Mouse (Mus musculus) hindbrain, embryonic 14.5 days (tissue): ENCODE results near the gene Cap2. TPM values are rescaled to one million over a fixed set of nuclear protein-coding genes. Genes with fewer than 3 reads are reported as not detected.

Experiments
- ATAC-seq: fragments of 200-750 bp; cut with Nextera tagmentation; 2 replicates; pipeline ENCODE4 v1.8.0; 2017; ENCODE audit warnings: moderate number of reproducible peaks, mild to moderate bottlenecking, moderate TSS enrichment, moderate library complexity; ENCODE audit not compliant: low FRiP score
- DNase-seq: peaks from one replicate; pipeline ENCODE4 v3.0.0-alpha.2; 2015; ENCODE audit warnings: low spot score
- H3K27ac ChIP-seq: fragments of 300-500 bp; sonication (generic); 2 replicates; pipeline ENCODE4 v1.5.1; 2014; ENCODE audit warnings: mild to moderate bottlenecking, moderate library complexity
- H3K27me3 ChIP-seq: fragments of 300-500 bp; sonication (generic); 2 replicates; pipeline ENCODE4 v1.6.1; 2014; ENCODE audit warnings: mild to moderate bottlenecking, low read length, mixed read lengths; ENCODE audit not compliant: control insufficient read depth, insufficient read depth
- H3K36me3 ChIP-seq: fragments of 300-500 bp; sonication (generic); replicated peaks from 2 replicates; pipeline ENCODE4 v1.6.1; 2014; ENCODE audit not compliant: control insufficient read depth, insufficient read depth
- H3K4me1 ChIP-seq: fragments of 300-500 bp; sonication (generic); replicated peaks from 2 replicates; pipeline ENCODE4 v1.6.1; 2014; ENCODE audit warnings: antibody characterized with exemption, low read length, mixed read lengths; ENCODE audit not compliant: control insufficient read depth, insufficient read depth
- H3K4me2 ChIP-seq: fragments of 300-500 bp; sonication (generic); replicated peaks from 2 replicates; pipeline ENCODE4 v1.6.1; 2014; ENCODE audit warnings: mild to moderate bottlenecking, moderate library complexity
- H3K4me3 ChIP-seq: fragments of 300-500 bp; sonication (generic); replicated peaks from 2 replicates; pipeline ENCODE4 v1.5.1; 2014; ENCODE audit warnings: mild to moderate bottlenecking, low read length
- H3K9ac ChIP-seq: fragments of 300-500 bp; sonication (generic); 2 replicates; pipeline ENCODE4 v1.6.1; 2014
- H3K9me3 ChIP-seq: fragments of 300-500 bp; sonication (generic); 2 replicates; pipeline ENCODE4 v1.6.1; 2016; ENCODE audit warnings: low read length; ENCODE audit not compliant: control insufficient read depth
- WGBS: fragments of 180-500 bp; shearing (Covaris S2); extraction: QIAGEN DNeasy Blood & Tissue Kit; methylation state at CpG from one replicate; pipeline ENCODE4 v1.1.7; 2014; 5-methylcytosine and 5-hydroxymethylcytosine counted together
- polyA plus RNA-seq: library from polyadenylated mRNA; unstranded; fragments of >200 nt; fragmentation: Nextera tagmentation; extraction: Ambion mirVana; gene quantifications from 2 replicates; pipeline ENCODE4 v1.2.1, GENCODE M21; 2014

Gene Cap2
- polyA plus RNA-seq, 1 experiment from 2014 or later: 7.3 TPM

DNA sequence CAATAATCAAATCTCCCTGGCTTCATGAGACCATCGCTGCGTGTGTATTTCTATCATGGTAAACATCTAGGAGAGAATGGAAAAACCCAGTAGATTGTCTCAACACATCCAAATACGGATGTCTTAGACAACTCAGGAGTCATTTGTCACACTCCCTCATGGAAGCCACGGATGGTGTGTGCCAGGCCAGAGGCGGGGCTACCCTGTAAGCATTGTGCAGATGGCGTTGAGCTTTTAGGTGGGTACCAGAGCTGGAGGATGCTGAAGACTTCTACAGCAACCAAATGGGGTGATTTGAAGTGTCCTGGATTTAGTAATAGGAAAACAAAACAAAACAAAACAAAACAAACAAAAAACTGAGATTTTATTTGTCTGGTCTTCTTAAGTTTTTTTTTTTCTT is 43.0 kb downstream of the Cap2 start:
- no peak for ATAC-seq
- H3K4me3 ChIP-seq: no peak overlapping the region
- 41% methylated on average over 6 of the region's 6 CpGs for WGBS
- no peaks in the 10 kb centered on the region for H3K36me3 ChIP-seq
- no peaks in the 10 kb centered on the region for H3K9me3 ChIP-seq
- H3K27me3 ChIP-seq: no peaks in the 10 kb centered on the region
- no peak overlapping the region for H3K4me2 ChIP-seq
- DNase-seq: no peak
- no peak overlapping the region for H3K9ac ChIP-seq
- H3K4me1 ChIP-seq: peaks cover 27% of the 10 kb centered on the region
- H3K27ac ChIP-seq: peak overlapping the region; percentile 66

DNA sequence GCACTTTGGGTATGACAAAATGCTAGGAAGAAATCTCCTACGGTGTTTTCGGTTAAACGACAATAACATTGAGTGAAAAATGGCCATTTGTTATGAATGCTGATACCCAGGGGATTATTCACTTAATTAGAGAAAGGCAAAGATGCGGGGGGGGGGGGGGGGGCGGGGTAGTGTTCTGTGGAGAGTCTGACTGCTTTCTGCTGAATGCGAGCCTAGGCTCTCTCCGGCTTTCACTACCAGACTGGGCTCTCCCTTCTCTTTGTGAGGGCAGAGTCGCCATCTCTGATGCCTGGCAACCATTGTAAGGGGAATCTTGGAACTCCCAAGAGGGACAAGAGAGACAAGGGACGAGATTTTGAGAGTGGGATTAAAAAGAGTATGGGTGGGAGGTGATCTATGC is 43.4 kb downstream of the Cap2 start:
- Histone ChIP-seq H3K9me3 (no peaks in the 10 kb centered on the region), H3K4me3 (no peak overlapping the region), H3K4me1 (peaks cover 27% of the 10 kb centered on the region), H3K27me3 (no peaks in the 10 kb centered on the region), H3K27ac (peak overlapping the region; percentile 66), H3K36me3 (no peaks in the 10 kb centered on the region), H3K4me2 (0 out of 2 replicates have a peak overlapping the region, but pooled peaks have one; percentile 19), H3K9ac (no peak overlapping the region)
- DNase-seq (peak; percentile 36), ATAC-seq (no peak)
- 7% methylated on average over 8 of the region's 9 CpGs for WGBS

DNA sequence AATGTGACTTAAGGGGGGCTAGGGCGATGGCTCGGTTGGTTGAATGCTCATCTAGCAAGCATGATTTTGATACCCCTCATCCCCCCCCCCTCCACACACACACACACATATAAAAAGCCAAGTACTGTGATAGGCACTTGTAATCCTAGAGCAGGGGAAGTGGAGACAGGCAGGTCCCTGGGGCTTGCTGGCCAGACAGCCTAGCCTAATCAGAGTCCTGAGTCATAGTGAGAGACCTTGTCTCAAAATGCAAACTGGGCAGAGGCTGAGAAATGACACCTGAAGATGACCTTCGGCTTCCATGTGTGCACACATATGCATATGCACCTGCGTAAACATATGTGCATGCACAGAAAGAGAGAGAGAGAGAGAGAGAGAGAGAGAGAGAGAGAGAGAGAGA is 45.2 kb downstream of the Cap2 start:
- no peaks in the 10 kb centered on the region for H3K36me3 ChIP-seq
- 94% methylated on average over 4 of the region's 4 CpGs for WGBS
- no peaks in the 10 kb centered on the region for H3K9me3 ChIP-seq
- H3K4me1 ChIP-seq: peaks cover 27% of the 10 kb centered on the region
- H3K27ac ChIP-seq: no peak overlapping the region
- no peak for DNase-seq
- H3K27me3 ChIP-seq: no peaks in the 10 kb centered on the region
- no peak overlapping the region for H3K4me2 ChIP-seq
- no peak overlapping the region for H3K9ac ChIP-seq
- no peak for ATAC-seq
- no peak overlapping the region for H3K4me3 ChIP-seq

DNA sequence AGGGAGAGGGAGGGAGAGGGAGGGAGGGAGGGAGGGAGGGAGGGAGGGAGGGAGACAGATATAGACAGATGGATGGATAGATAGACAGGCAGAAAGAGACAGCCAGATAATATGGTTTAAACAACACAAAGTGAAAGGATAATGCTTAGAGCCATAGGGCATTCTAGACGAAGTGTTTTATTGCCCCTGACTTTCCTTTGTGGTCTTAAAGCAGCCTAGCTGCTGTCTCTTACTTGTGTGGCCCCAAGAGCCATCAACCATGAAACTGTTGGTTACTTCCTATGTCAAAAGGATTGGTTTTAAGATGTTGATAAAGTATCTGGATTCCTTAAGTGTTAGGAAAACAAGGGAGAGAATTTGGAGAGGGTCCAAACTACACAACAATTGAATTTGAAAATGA is 45.6 kb downstream of the Cap2 start:
- Histone ChIP-seq H3K9ac (no peak overlapping the region), H3K9me3 (no peaks in the 10 kb centered on the region), H3K4me1 (peaks cover 27% of the 10 kb centered on the region), H3K27ac (no peak overlapping the region), H3K36me3 (no peaks in the 10 kb centered on the region), H3K4me3 (no peak overlapping the region), H3K4me2 (no peak overlapping the region), H3K27me3 (no peaks in the 10 kb centered on the region)
- no peak for DNase-seq
- ATAC-seq: no peak
- WGBS: 13% methylated on average over 1 of the region's 1 CpGs

DNA sequence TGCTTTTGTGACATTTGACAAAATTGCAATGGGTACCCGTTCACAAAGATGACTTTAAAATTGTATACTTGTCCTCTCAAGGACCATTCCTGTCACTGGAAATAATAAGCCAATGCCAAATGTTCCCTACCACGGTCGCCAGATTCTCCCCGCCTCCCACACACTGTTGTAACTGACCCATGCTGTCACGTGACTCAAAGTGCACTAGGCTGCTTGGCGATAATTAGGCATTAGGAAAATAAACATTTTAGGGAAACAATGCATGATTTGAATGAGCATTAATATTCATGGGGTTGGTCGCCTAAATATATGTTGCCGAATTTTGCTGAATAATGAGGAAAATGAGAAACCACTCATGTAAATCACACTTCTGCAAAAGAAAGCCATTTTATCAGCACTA is 46.5 kb downstream of the Cap2 start:
- H3K27me3 ChIP-seq: no peaks in the 10 kb centered on the region
- H3K36me3 ChIP-seq: no peaks in the 10 kb centered on the region
- WGBS: 55% methylated on average over 8 of the region's 8 CpGs
- H3K4me1 ChIP-seq: peaks cover 27% of the 10 kb centered on the region
- no peak for ATAC-seq
- no peak overlapping the region for H3K4me3 ChIP-seq
- no peaks in the 10 kb centered on the region for H3K9me3 ChIP-seq
- peak overlapping the region; percentile 5 for H3K27ac ChIP-seq
- no peak overlapping the region for H3K4me2 ChIP-seq
- no peak overlapping the region for H3K9ac ChIP-seq
- no peak for DNase-seq

DNA sequence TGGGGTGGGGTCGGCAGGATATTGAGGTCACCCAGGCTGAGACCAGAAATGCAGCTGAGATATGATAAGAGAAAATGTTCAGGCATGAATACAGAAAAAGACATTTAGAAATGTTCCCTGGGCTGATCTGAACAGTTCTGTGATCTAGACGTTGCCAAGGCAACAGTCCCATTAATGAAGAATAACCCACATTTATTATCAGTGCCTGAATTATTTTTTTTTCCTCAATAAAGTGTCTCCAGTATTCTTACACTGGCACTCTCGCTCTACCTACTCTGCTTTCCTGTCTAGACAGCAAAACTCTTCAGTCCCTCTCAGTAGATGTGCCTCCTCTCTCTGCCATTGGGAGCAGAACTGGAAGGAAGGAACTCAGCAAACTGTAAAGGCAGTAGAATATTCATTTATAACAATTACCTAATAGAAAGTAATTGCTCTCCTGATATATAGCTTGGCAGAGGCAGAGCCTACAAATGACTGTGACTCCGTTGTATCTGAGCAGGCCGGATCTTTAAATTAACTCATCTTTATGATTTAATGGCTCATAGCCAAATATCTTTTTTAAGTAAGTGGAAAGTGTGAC is 47.0 kb downstream of the Cap2 start:
- DNase-seq: no peak
- Histone ChIP-seq H3K27me3 (no peaks in the 10 kb centered on the region), H3K4me3 (no peak overlapping the region), H3K9me3 (no peaks in the 10 kb centered on the region), H3K9ac (no peak overlapping the region), H3K4me2 (no peak overlapping the region), H3K27ac (peak overlapping the region; percentile 5), H3K4me1 (peaks cover 27% of the 10 kb centered on the region), H3K36me3 (no peaks in the 10 kb centered on the region)
- WGBS: 64% methylated on average over 5 of the region's 5 CpGs
- ATAC-seq: no peak

DNA sequence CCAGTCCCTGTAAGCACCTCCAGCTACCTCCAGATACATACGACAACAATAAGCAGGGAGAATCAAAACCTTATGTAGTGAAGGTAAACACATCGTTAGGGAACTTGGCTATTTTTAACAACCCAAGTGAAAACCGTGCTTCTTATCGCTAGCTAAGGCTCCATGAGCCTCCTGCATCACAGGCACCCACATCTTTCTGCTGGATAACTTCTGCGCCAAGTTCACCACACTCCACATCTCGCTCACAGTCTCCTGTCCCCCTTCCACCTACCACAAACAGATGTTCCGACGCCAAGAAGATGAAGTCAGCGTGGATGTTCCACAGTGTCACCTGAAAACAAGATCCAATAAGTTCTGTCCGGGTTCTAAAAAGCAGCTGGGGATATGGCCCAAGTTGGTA is 49.0 kb downstream of the Cap2 start:
- ATAC-seq (no peak), DNase-seq (no peak)
- Histone ChIP-seq H3K36me3 (no peaks in the 10 kb centered on the region), H3K9ac (no peak overlapping the region), H3K4me3 (no peak overlapping the region), H3K4me2 (no peak overlapping the region), H3K27ac (no peak overlapping the region), H3K27me3 (no peaks in the 10 kb centered on the region), H3K4me1 (peaks cover 16% of the 10 kb centered on the region), H3K9me3 (no peaks in the 10 kb centered on the region)
- WGBS: 95% methylated on average over 10 of the region's 10 CpGs

DNA sequence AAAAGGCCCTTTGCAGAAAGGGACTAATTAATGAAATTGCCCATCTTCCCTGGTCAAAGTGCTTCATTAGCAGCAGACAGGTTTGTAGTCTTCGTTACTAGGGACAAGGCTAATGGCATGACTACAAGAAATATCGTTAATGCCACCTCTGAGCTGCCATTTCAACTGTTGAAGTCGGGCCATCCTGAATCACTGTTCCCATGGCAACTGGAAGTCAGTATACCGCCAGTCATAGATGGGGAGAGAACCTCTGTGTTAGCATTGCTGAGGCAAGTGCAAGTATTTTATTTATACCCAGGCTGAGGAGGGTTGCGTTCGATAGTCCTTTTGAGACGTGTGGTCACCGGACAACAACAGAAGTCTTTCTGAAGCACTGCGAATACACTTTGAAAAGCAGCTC is 53.1 kb downstream of the Cap2 start:
- ATAC-seq (no peak), DNase-seq (peak; percentile 61)
- Histone ChIP-seq H3K9ac (no peak overlapping the region), H3K4me1 (no peaks in the 10 kb centered on the region), H3K36me3 (no peaks in the 10 kb centered on the region), H3K9me3 (0 out of 2 replicates have a peak, but pooled peaks cover 3% of the 10 kb centered on the region), H3K27me3 (no peaks in the 10 kb centered on the region), H3K4me2 (no peak overlapping the region), H3K27ac (no peak overlapping the region), H3K4me3 (no peak overlapping the region)
- WGBS: 42% methylated on average over 9 of the region's 9 CpGs

DNA sequence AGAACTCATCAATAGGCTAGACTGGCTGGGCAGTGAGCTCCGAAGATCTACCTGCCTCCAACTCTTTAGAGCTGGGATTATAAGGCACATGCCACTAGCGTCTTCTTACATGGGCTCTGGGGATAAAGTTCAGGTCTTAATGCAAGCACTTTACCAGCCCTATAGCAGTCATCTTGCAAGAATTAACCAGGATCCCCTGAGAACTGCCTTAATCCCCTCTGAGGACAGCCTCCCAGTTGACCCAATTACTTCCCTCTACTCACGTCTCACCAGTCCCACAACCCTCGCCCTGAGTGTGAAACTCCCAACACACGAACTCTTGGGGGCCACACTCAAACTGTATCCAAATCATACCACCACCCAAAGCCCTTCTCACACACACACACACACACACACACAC is 64.3 kb downstream of the Cap2 start:
- H3K9me3 ChIP-seq: no peaks in the 10 kb centered on the region
- H3K4me1 ChIP-seq: peaks cover 3% of the 10 kb centered on the region
- H3K4me3 ChIP-seq: no peak overlapping the region
- DNase-seq (no peak), ATAC-seq (no peak)
- H3K36me3 ChIP-seq: no peaks in the 10 kb centered on the region
- H3K9ac ChIP-seq: no peak overlapping the region
- H3K4me2 ChIP-seq: no peak overlapping the region
- no peak overlapping the region for H3K27ac ChIP-seq
- WGBS: 89% methylated on average over 5 of the region's 5 CpGs
- H3K27me3 ChIP-seq: no peaks in the 10 kb centered on the region

DNA sequence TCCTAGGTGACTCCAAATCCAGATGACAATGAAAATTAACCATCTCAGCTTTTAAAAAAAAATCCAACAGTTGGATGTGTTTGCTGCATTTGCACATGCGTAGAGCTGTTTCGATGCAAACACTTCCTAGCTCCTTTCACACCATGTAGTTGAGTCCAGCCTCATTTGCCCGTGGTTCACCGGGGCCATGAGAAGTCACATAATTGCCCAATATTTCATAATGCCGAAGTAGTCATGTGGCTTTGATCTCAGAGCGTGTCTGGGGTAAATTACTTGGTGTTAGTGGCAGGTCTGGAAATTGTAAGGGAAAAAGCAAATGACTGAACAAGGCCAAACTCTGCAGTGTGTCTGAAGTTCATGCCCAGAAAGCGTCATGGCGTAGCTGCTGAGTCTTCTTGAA is 67.8 kb downstream of the Cap2 start:
- WGBS: 88% methylated on average over 8 of the region's 8 CpGs
- Histone ChIP-seq H3K36me3 (no peaks in the 10 kb centered on the region), H3K27ac (no peak overlapping the region), H3K9me3 (no peaks in the 10 kb centered on the region), H3K4me2 (no peak overlapping the region), H3K4me3 (no peak overlapping the region), H3K27me3 (no peaks in the 10 kb centered on the region), H3K9ac (no peak overlapping the region), H3K4me1 (peaks cover 19% of the 10 kb centered on the region)
- no peak for DNase-seq
- ATAC-seq: no peak
